Mouse (Mus musculus) midbrain, embryonic 15.5 days (tissue): ENCODE measurements around the gene Fat2. TPM values are rescaled to one million over a fixed set of nuclear protein-coding genes. Genes with fewer than 3 reads are reported as not detected.

Experiments used
- ATAC-seq: fragments of 200-750 bp; cut with Nextera tagmentation; replicated peaks from 2 replicates; pipeline ENCODE4 v1.8.0; 2017; ENCODE audit warnings: moderate TSS enrichment
- H3K27ac ChIP-seq: fragments of 300-500 bp; sonication (generic); 2 replicates; pipeline ENCODE4 v1.5.1; 2015; ENCODE audit warnings: mild to moderate bottlenecking, inconsistent platforms
- H3K27me3 ChIP-seq: fragments of 300-500 bp; sonication (generic); replicated peaks from 2 replicates; pipeline ENCODE4 v1.6.1; 2015; ENCODE audit warnings: inconsistent platforms
- H3K36me3 ChIP-seq: fragments of 300-500 bp; sonication (generic); replicated peaks from 2 replicates; pipeline ENCODE4 v1.6.1; 2015; ENCODE audit warnings: inconsistent platforms
- H3K4me1 ChIP-seq: fragments of 300-500 bp; sonication (generic); 2 replicates; pipeline ENCODE4 v1.6.1; 2015; ENCODE audit warnings: inconsistent platforms
- H3K4me2 ChIP-seq: fragments of 300-500 bp; sonication (generic); 2 replicates; pipeline ENCODE4 v1.6.1; 2015; ENCODE audit warnings: inconsistent platforms, mild to moderate bottlenecking, moderate library complexity
- H3K4me3 ChIP-seq: fragments of 300-500 bp; sonication (generic); 2 replicates; pipeline ENCODE4 v1.5.1; 2015; ENCODE audit warnings: mild to moderate bottlenecking, inconsistent platforms
- H3K9ac ChIP-seq: fragments of 300-500 bp; sonication (generic); 2 replicates; pipeline ENCODE4 v1.6.1; 2015; ENCODE audit warnings: mild to moderate bottlenecking, inconsistent platforms
- H3K9me3 ChIP-seq: fragments of 300-500 bp; sonication (generic); 2 replicates; pipeline ENCODE4 v1.6.1; 2016; ENCODE audit warnings: inconsistent platforms
- WGBS: fragments of 180-500 bp; shearing (Covaris S2); methylation state at CpG from one replicate; pipeline ENCODE4 v1.1.7; 2015; ENCODE audit warnings: mixed read lengths; 5-methylcytosine and 5-hydroxymethylcytosine counted together
- polyA plus RNA-seq: library from polyadenylated mRNA; unstranded; fragments of >200 nt; fragmentation: Nextera tagmentation; extraction: Ambion mirVana; gene quantifications from 2 replicates; pipeline ENCODE4 v1.2.1, GENCODE M21; 2015

Fat2 gene
- polyA plus RNA-seq, 1 experiment from 2014 or later: 0.12 TPM

DNA sequence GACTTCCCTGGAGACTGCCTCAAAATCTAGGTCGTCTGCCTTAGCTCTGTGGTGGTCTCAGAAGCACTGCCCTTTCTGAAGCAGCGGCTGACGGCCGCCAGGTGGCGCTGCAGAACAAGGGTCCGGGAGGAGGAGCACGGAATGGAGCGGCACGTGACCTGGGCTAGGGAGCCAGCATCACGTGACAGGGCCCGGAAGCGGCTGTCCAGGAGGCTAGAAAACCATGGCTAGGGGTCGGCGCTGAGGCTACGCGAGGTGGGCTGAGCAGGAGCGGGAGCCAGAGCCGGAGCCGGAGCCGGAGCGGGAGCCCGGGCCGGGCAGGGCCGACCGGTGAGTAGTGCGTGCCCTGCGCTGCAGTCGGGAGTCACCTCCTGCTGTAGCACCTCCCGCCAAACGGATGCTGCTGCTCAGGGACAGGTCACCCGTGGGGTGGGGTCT, 132.2 kb downstream of the Fat2 start, which contains the start of gene Slc36a1:
Gene Slc36a1, plus strand, starts transcription at position 192 of the 438 bp plus-strand sequence.
- peak within 1 kb of the TSS; percentile 57 for H3K27ac ChIP-seq
- H3K27me3 ChIP-seq: no peaks in the 10 kb centered on the region
- ATAC-seq: peak; percentile 97
- peaks cover 21% of the 10 kb centered on the region for H3K4me1 ChIP-seq
- no peaks in the 10 kb centered on the region for H3K36me3 ChIP-seq
- H3K4me2 ChIP-seq: peak within 1 kb of the TSS; percentile 97
- peak within 1 kb of the TSS; percentile 72 for H3K4me3 ChIP-seq
- H3K9ac ChIP-seq: peak within 1 kb of the TSS; percentile 78
- H3K9me3 ChIP-seq: no peaks in the 10 kb centered on the region
- WGBS: under 1% methylated on average over 31 of the region's 31 CpGs

Other genes starting within 250 kb of the Fat2 start
- gene Gm2a, start 238.4 kb downstream of the Fat2 start, polyA plus RNA-seq: 23.2 and 23.3 TPM in 2 replicates
- not detected in 2 replicates for gene Slc36a3, start 184.9 kb downstream of the Fat2 start, polyA plus RNA-seq
- 0.24 and 0.28 TPM in 2 replicates for gene Slc36a2, start 151.5 kb downstream of the Fat2 start, polyA plus RNA-seq
- 3.9 and 4.3 TPM in 2 replicates for gene Slc36a1, start 132.2 kb downstream of the Fat2 start, polyA plus RNA-seq
- 482 and 547 TPM in 2 replicates for gene Sparc, start 86.6 kb upstream of the Fat2 start, polyA plus RNA-seq
- gene Atox1, start 124.7 kb upstream of the Fat2 start, polyA plus RNA-seq: 225 and 229 TPM in 2 replicates
- gene G3bp1, start 133.1 kb upstream of the Fat2 start, polyA plus RNA-seq: 104 and 105 TPM in 2 replicates